Mouse (Mus musculus) intestine, postnatal 0 days (tissue): ENCODE data around the gene Prmt1. TPM values are rescaled to one million over a fixed set of nuclear protein-coding genes. Genes with fewer than 3 reads are reported as not detected.

ENCODE experiments used
- ATAC-seq: fragments of 200-750 bp; cut with Nextera tagmentation; 2 replicates; pipeline ENCODE4 v1.8.0; 2017; ENCODE audit warnings: mild to moderate bottlenecking, moderate TSS enrichment, moderate library complexity
- H3K27ac ChIP-seq: fragments of 300-500 bp; sonication (generic); 2 replicates; pipeline ENCODE4 v1.5.1; 2014; ENCODE audit warnings: mild to moderate bottlenecking, low read depth, low read length, moderate library complexity
- H3K27me3 ChIP-seq: fragments of 300-500 bp; sonication (generic); replicated peaks from 2 replicates; pipeline ENCODE4 v1.6.1; 2014; ENCODE audit warnings: low read length, mixed read lengths; ENCODE audit not compliant: control insufficient read depth, insufficient read depth
- H3K36me3 ChIP-seq: fragments of 300-500 bp; sonication (generic); 2 replicates; pipeline ENCODE4 v1.6.1; 2014; ENCODE audit warnings: mild to moderate bottlenecking, moderate library complexity; ENCODE audit not compliant: control insufficient read depth, insufficient read depth
- H3K4me1 ChIP-seq: fragments of 300-500 bp; sonication (generic); replicated peaks from 2 replicates; pipeline ENCODE4 v1.6.1; 2014; ENCODE audit warnings: antibody characterized with exemption, low read length, mixed read lengths; ENCODE audit not compliant: control insufficient read depth, insufficient read depth
- H3K4me2 ChIP-seq: fragments of 300-500 bp; sonication (generic); replicated peaks from 2 replicates; pipeline ENCODE4 v1.6.1; 2014; ENCODE audit warnings: low read depth, mild to moderate bottlenecking, moderate library complexity
- H3K4me3 ChIP-seq: fragments of 300-500 bp; sonication (generic); 2 replicates; pipeline ENCODE4 v1.5.1; 2014; ENCODE audit warnings: low read depth, low read length
- H3K9ac ChIP-seq: fragments of 300-500 bp; sonication (generic); 2 replicates; pipeline ENCODE4 v1.6.1; 2014; ENCODE audit warnings: mild to moderate bottlenecking, low read depth, low read length
- H3K9me3 ChIP-seq: fragments of 300-500 bp; sonication (generic); 2 replicates; pipeline ENCODE4 v1.6.1; 2016; ENCODE audit warnings: mixed run types; ENCODE audit not compliant: control insufficient read depth
- CTCF ChIP-seq: sonication (generic); IDR thresholded peaks from 2 replicates; pipeline ENCODE4 v1.5.1; 2016; ENCODE audit warnings: low read depth, mild to moderate bottlenecking, control low read depth, antibody characterized with exemption, moderate library complexity
- WGBS: fragments of 180-500 bp; shearing (Covaris S2); extraction: QIAGEN DNeasy Blood & Tissue Kit; methylation state at CpG from one replicate; pipeline ENCODE4 v1.1.7; 2014; 5-methylcytosine and 5-hydroxymethylcytosine counted together
- polyA plus RNA-seq: library from polyadenylated mRNA; unstranded; fragments of >200 nt; fragmentation: Nextera tagmentation; extraction: Ambion mirVana; gene quantifications from 2 replicates; pipeline ENCODE4 v1.2.1, GENCODE M21; 2015

Prmt1 gene
- polyA plus RNA-seq, 1 experiment from 2014 or later, result 130 TPM

DNA sequence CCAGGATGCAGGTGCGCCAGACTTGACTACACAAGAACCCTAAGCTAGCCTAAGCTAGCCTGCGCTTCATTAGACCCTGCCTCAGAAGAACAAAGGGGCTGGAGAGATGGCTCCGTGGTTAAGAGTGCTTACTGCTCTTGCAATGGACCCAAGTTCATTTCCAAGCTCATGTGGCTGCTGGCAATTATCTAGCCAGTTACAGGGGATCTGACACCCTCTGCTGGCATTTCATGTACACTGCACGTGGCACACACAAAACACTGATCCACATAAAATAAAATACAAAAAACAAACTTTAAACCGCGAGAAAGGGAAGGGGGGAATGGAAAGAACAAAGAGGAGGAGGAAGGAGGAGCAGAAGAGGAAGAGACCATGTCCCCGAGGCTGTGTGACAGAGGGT, 28.2 kb downstream of the Prmt1 start:
- no peak overlapping the region for H3K4me3 ChIP-seq
- no peak overlapping the region for H3K27ac ChIP-seq
- no peak for ATAC-seq
- TF ChIP-seq CTCF, result peak; percentile 82
- H3K4me1 ChIP-seq, result no peaks in the 10 kb centered on the region
- no peak overlapping the region for H3K9ac ChIP-seq
- no peaks in the 10 kb centered on the region for H3K9me3 ChIP-seq
- 0 out of 2 replicates have a peak, but pooled peaks cover 7% of the 10 kb centered on the region for H3K36me3 ChIP-seq
- H3K27me3 ChIP-seq, result no peaks in the 10 kb centered on the region
- no peak overlapping the region for H3K4me2 ChIP-seq
- 48% methylated on average over 7 of the region's 7 CpGs for WGBS

DNA sequence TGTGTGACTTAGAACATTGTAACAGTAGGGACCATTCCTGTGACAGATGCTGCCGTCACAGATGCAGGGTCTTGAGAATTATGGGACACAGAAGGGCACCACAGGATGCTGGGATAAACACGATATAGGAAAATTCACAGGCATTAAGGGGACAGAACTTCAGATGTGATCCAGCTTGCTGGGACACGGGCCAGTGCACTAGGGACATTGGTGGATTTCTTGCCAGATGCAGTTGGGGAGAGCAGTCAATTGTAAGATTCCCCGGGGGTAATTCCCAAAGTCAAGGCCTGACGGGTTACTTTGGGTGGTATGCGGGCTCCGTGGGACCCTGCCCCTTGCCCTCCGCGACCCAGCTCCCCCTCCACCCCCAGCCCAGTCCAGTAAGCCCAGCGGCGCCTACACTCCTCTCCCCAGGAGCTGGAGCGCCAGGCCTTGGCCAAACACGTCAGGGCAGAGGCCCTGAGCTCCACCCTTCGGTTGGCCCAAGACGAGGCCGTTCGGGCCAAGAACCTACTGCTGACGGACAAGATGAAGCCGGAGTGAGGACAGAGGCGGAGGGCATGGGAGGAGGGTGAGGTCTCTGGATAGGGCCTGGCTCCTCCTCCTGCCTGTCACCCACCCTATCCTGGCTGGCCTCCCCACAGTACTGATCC, 29.1 kb downstream of the Prmt1 start:
- no peaks in the 10 kb centered on the region for H3K9me3 ChIP-seq
- no peak overlapping the region for H3K27ac ChIP-seq
- TF ChIP-seq CTCF, result no peak
- WGBS, result 75% methylated on average over 20 of the region's 20 CpGs
- H3K36me3 ChIP-seq, result 0 out of 2 replicates have a peak, but pooled peaks cover 4% of the 10 kb centered on the region
- no peak overlapping the region for H3K9ac ChIP-seq
- 0 out of 2 replicates have a peak, but pooled peaks have one; percentile 6 for ATAC-seq
- no peak overlapping the region for H3K4me2 ChIP-seq
- no peak overlapping the region for H3K4me3 ChIP-seq
- no peaks in the 10 kb centered on the region for H3K27me3 ChIP-seq
- no peaks in the 10 kb centered on the region for H3K4me1 ChIP-seq

DNA sequence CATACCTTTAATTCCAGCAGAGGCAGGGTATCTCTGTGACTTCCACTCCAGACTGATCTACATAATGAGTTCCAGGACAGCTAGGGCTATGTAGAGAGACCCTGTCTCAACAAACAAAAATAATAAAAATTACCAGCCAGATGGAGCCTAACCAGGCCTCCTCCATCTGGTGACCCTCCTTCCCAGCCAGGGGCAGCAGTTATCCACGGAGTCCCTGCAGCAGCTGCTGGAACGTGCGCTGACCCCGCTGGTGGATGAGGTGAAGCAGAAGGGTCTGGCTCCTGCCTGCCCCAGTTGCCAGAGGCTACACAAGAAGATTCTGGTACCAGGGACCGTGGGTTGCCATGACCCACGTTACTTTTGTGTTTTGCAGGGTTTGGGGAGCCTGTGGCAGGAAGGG, 30.1 kb downstream of the Prmt1 start:
- 73% methylated on average over 6 of the region's 6 CpGs for WGBS
- TF ChIP-seq CTCF, result no peak
- Histone ChIP-seq H3K4me2 (no peak overlapping the region), H3K27me3 (0 out of 2 replicates have a peak, but pooled peaks cover under 1% of the 10 kb centered on the region), H3K4me3 (no peak overlapping the region), H3K9me3 (no peaks in the 10 kb centered on the region), H3K9ac (no peak overlapping the region), H3K27ac (no peak overlapping the region), H3K36me3 (no peaks in the 10 kb centered on the region), H3K4me1 (peaks cover 4% of the 10 kb centered on the region; the same call in 1 of the 2 replicates)
- no peak for ATAC-seq

DNA sequence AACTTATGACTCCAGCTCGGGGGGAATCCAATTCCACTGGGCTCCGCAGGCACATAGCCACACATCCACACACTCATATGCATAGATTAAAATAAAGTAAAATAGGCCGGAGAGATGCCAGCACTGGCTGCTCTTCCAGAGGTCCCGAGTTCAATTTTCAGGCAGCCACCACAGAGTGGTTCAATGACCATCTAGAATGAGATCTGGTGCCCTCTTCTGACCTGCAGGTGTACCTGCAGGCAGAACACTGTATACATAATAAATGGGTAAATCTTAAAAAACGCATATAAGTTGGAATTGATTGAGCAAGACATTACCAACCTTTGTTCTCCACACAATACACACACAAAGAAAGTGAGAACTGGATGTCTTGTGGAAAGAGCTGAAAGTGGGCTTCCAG, 30.7 kb downstream of the Prmt1 start:
- WGBS, result 52% methylated on average over 5 of the region's 5 CpGs
- H3K36me3 ChIP-seq, result no peaks in the 10 kb centered on the region
- no peak overlapping the region for H3K27ac ChIP-seq
- peak; percentile 72 for TF ChIP-seq CTCF
- H3K4me2 ChIP-seq, result no peak overlapping the region
- H3K4me3 ChIP-seq, result no peak overlapping the region
- no peak for ATAC-seq
- no peaks in the 10 kb centered on the region for H3K9me3 ChIP-seq
- H3K4me1 ChIP-seq, result peaks cover 4% of the 10 kb centered on the region; the same call in 1 of the 2 replicates
- peaks cover 7% of the 10 kb centered on the region; the same call in 1 of the 2 replicates for H3K27me3 ChIP-seq
- H3K9ac ChIP-seq, result no peak overlapping the region

DNA sequence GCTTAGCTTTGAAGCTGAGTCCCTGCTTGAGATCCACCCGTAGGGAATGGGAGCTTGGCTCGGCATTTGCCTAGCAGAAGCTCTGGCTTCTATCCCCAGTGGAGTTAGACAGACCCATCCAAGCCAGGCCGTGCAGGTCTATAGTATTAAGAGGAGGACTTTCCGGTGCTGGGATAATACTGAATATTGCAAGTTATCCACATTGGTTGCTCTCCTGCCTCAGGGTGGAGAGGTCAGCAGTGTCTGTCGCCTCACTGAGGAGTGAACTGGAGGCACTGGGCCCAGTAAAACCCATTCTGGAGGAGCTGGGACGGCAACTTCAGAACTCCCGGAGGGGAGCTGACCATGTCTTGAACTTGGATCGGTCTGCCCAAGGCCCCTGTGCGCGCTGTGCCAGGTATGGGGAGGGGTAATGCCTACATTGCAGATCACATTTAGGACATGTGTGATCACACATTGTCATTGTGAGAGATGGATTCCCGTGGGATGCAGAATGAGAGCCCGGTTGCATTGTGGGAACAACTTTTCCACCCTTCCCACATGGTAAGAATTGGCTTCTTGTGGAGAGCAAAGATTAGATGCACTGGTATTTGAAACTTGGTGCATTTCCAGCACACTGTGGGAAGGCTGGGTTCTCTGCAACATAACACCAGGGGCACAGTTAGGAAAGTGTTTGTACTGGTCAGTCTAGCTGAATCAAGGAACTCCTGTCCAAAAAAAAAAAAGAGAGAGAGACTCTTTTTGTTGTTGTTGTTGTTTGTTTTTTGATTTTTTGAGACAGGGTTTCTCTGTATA, 32.1 kb downstream of the Prmt1 start:
- Histone ChIP-seq H3K27ac (no peak overlapping the region), H3K9ac (no peak overlapping the region), H3K9me3 (no peaks in the 10 kb centered on the region), H3K36me3 (no peaks in the 10 kb centered on the region), H3K4me1 (peaks cover 4% of the 10 kb centered on the region; the same call in 1 of the 2 replicates), H3K4me2 (no peak overlapping the region), H3K27me3 (peaks cover 14% of the 10 kb centered on the region), H3K4me3 (no peak overlapping the region)
- WGBS, result 88% methylated on average over 12 of the region's 12 CpGs
- no peak for ATAC-seq
- no peak for TF ChIP-seq CTCF

DNA sequence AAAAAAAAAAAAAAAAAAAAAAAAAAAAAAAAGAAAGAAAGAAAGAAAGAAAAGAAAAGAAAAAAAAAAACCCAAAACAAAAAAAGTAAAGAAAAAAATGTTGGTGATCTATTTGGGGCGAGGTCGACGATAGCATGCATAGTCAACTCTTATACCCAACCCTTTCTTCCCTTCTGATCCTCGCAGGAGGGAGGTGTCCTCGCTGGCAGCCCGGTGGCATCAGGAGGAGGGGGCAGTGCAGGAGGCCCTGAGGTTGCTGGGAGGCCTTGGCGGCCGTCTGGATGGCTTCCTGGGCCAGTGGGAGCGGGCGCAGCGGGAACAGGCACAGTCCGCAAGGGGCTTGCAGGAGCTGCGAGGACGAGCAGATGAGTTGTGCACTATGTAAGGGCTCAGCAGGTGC, 32.8 kb downstream of the Prmt1 start:
- H3K4me3 ChIP-seq, result no peak overlapping the region
- peaks cover 14% of the 10 kb centered on the region for H3K27me3 ChIP-seq
- H3K36me3 ChIP-seq, result no peaks in the 10 kb centered on the region
- WGBS, result 73% methylated on average over 14 of the region's 14 CpGs
- TF ChIP-seq CTCF, result no peak
- no peak for ATAC-seq
- H3K9ac ChIP-seq, result no peak overlapping the region
- no peaks in the 10 kb centered on the region for H3K9me3 ChIP-seq
- H3K4me1 ChIP-seq, result peaks cover 4% of the 10 kb centered on the region; the same call in 1 of the 2 replicates
- no peak overlapping the region for H3K4me2 ChIP-seq
- H3K27ac ChIP-seq, result no peak overlapping the region
